Mouse (Mus musculus) CH12.LX (cell line): ENCODE results near the gene Kdm8. TPM values are rescaled to one million over a fixed set of nuclear protein-coding genes. Genes with fewer than 3 reads are reported as not detected.

Experiments used
- DNase-seq: peaks from one replicate; pipeline ENCODE4 v3.0.0-alpha.2; 2013; ENCODE audit errors: extremely low read depth
- H3K27ac ChIP-seq: 2 replicates; pipeline ENCODE4 v1.5.1; 2012; ENCODE audit warnings: low read depth, mild to moderate bottlenecking, control low read depth, moderate library complexity; ENCODE audit not compliant: insufficient read depth
- H3K27me3 ChIP-seq: replicated peaks from 2 replicates; pipeline ENCODE3; 2012; ENCODE audit warnings: inconsistent platforms
- H3K36me3 ChIP-seq, 2 experiments: replicated peaks in 1 of 2; 2 replicates each; pipeline versions ENCODE3 to v1.6.1; 2012; ENCODE audit warnings: inconsistent platforms in 1 of 2, low read length in 1 of 2, mild to moderate bottlenecking in 1 of 2, mixed read lengths in 1 of 2, moderate library complexity in 1 of 2; ENCODE audit not compliant: control insufficient read depth in 1 of 2, insufficient read depth in 1 of 2
- H3K4me1 ChIP-seq, 2 experiments: 2 replicates each; pipeline ENCODE4 v1.6.1; 2012; ENCODE audit warnings: inconsistent platforms in 1 of 2, moderate library complexity in 1 of 2; ENCODE audit not compliant: insufficient read depth in 2 of 2, control insufficient read depth in 1 of 2
- H3K4me2 ChIP-seq: 2 replicates; pipeline ENCODE4 v1.6.1; 2012; ENCODE audit warnings: low read depth, mild to moderate bottlenecking, control low read depth; ENCODE audit not compliant: poor library complexity, insufficient read depth, severe bottlenecking
- H3K4me3 ChIP-seq, 3 experiments: fragments of 150-350 bp in 1 of 3; sonication (generic) in 1 of 3; replicated peaks in 1 of 3; 2 replicates each; pipeline versions ENCODE3 to v1.5.1; 2011 to 2012; ENCODE audit warnings: low read depth in 2 of 3, low read length in 2 of 3, mild to moderate bottlenecking in 2 of 3, moderate library complexity in 2 of 3, control low read depth in 1 of 3, improper control_type of control experiment in 1 of 3, inconsistent platforms in 1 of 3, mixed read lengths in 1 of 3; ENCODE audit not compliant: poor library complexity in 1 of 3
- H3K79me2 ChIP-seq: replicated peaks from 2 replicates; pipeline ENCODE4 v1.6.1; 2012; ENCODE audit warnings: mild to moderate bottlenecking, moderate library complexity; ENCODE audit not compliant: control insufficient read depth, poor library complexity, insufficient read depth, severe bottlenecking; ENCODE audit errors: extremely low read depth
- H3K9ac ChIP-seq: 2 replicates; pipeline ENCODE4 v1.6.1; 2012; ENCODE audit warnings: low read depth, mild to moderate bottlenecking, control low read depth, moderate library complexity; ENCODE audit not compliant: insufficient read depth
- H3K9me3 ChIP-seq: replicated peaks from 2 replicates; pipeline ENCODE3; 2012; ENCODE audit warnings: low read length, inconsistent platforms, mixed read lengths
- CHD1 ChIP-seq: IDR thresholded peaks from 2 replicates; pipeline ENCODE4 v1.6.1; 2012; ENCODE audit warnings: low read depth, low read length, improper control_type of control experiment, inconsistent platforms
- CTCF ChIP-seq, 2 experiments: IDR thresholded peaks in 1 of 2; conservative IDR thresholded peaks in 1 of 2; 2 replicates each; pipeline ENCODE4 v1.5.1; 2011 to 2012; ENCODE audit warnings: low read depth in 2 of 2, low read length in 2 of 2, improper control_type of control experiment in 1 of 2, inconsistent platforms in 1 of 2, mild to moderate bottlenecking in 1 of 2, moderate library complexity in 1 of 2
- E2F4 ChIP-seq: IDR thresholded peaks from 2 replicates; pipeline ENCODE4 v1.6.1; 2011; ENCODE audit warnings: low read depth, low read length, improper control_type of control experiment; ENCODE audit not compliant: insufficient replicate concordance
- ELF1 ChIP-seq: IDR thresholded peaks from 2 replicates; pipeline ENCODE4 v1.6.1; 2014; ENCODE audit warnings: low read depth, mild to moderate bottlenecking, inconsistent platforms, low read length, improper control_type of control experiment
- EP300 ChIP-seq: IDR thresholded peaks from 2 replicates; pipeline ENCODE4 v1.6.1; 2011; ENCODE audit warnings: low read length, improper control_type of control experiment
- IRF4 ChIP-seq: IDR thresholded peaks from 2 replicates; pipeline ENCODE4 v1.6.1; 2014; ENCODE audit warnings: low read depth, mild to moderate bottlenecking, inconsistent platforms, low read length, improper control_type of control experiment
- JUN ChIP-seq: IDR thresholded peaks from 2 replicates; pipeline ENCODE4 v1.6.1; 2011; ENCODE audit warnings: low read depth, mild to moderate bottlenecking, low read length, improper control_type of control experiment, moderate library complexity; ENCODE audit not compliant: insufficient read depth
- KAT2A ChIP-seq: IDR thresholded peaks from 2 replicates; pipeline ENCODE4 v1.6.1; 2012; ENCODE audit warnings: low read length, improper control_type of control experiment, inconsistent platforms; ENCODE audit not compliant: insufficient replicate concordance
- MEF2A ChIP-seq: IDR thresholded peaks from 2 replicates; pipeline ENCODE4 v1.6.1; 2014; ENCODE audit warnings: low read depth, mild to moderate bottlenecking, inconsistent platforms, low read length, improper control_type of control experiment, borderline replicate concordance
- MXI1 ChIP-seq: IDR thresholded peaks from 2 replicates; pipeline ENCODE4 v1.6.1; 2011; ENCODE audit warnings: mild to moderate bottlenecking, low read depth, low read length, improper control_type of control experiment
- MYC ChIP-seq: IDR thresholded peaks from 2 replicates; pipeline ENCODE4 v1.6.1; 2011; ENCODE audit warnings: low read depth, mild to moderate bottlenecking, improper control_type of control experiment, low read length
- NRF1 ChIP-seq: IDR thresholded peaks from 2 replicates; pipeline ENCODE4 v1.6.1; 2014; ENCODE audit warnings: low read depth, mild to moderate bottlenecking, inconsistent platforms, low read length, improper control_type of control experiment, moderate library complexity
- PAX5 ChIP-seq: IDR thresholded peaks from 2 replicates; pipeline ENCODE4 v1.6.1; 2012; ENCODE audit warnings: low read length, inconsistent platforms, mixed read lengths
- POLR2AphosphoS2 ChIP-seq: IDR thresholded peaks from 2 replicates; pipeline ENCODE4 v1.6.1; 2011; ENCODE audit warnings: low read depth, low read length, improper control_type of control experiment
- RAD21 ChIP-seq: IDR thresholded peaks from 2 replicates; pipeline ENCODE4 v1.6.1; 2011; ENCODE audit warnings: low read depth, mild to moderate bottlenecking, low read length, improper control_type of control experiment, moderate library complexity
- RCOR1 ChIP-seq: conservative IDR thresholded peaks from 2 replicates; pipeline ENCODE4 v1.6.1; 2012; ENCODE audit warnings: low read depth, mild to moderate bottlenecking, inconsistent platforms, low read length, improper control_type of control experiment
- SMC3 ChIP-seq: IDR thresholded peaks from 2 replicates; pipeline ENCODE4 v1.6.1; 2011; ENCODE audit warnings: low read depth, low read length, improper control_type of control experiment
- TBP ChIP-seq: conservative IDR thresholded peaks from 2 replicates; pipeline ENCODE4 v1.6.1; 2011; ENCODE audit warnings: low read depth, low read length, improper control_type of control experiment
- TCF12 ChIP-seq: IDR thresholded peaks from 2 replicates; pipeline ENCODE4 v1.6.1; 2014; ENCODE audit warnings: low read depth, mild to moderate bottlenecking, inconsistent platforms, low read length, improper control_type of control experiment
- ZC3H11A ChIP-seq: IDR thresholded peaks from 2 replicates; pipeline ENCODE4 v1.6.1; 2012; ENCODE audit warnings: low read depth, mild to moderate bottlenecking, inconsistent platforms, low read length, improper control_type of control experiment
- ZKSCAN1 ChIP-seq: IDR thresholded peaks from 2 replicates; pipeline ENCODE4 v1.6.1; 2012; ENCODE audit warnings: low read depth, inconsistent platforms, low read length, improper control_type of control experiment, borderline replicate concordance
- dilution Hi-C: fragments of 300-500 bp; cut with MboI; formaldehyde crosslinking; loops from 2 replicates; pipeline ENCODE4 v1.14.3; 2020; ENCODE audit warnings: low sequenced_read_pairs; ENCODE audit not compliant: extremely low pct_unique_long_range_greater_than_20kb, extremely low pct_ligation_motif_present
- in situ Hi-C: fragments of 300-500 bp; cut with MboI; formaldehyde crosslinking; loops from 3 replicates; pipeline ENCODE4 v1.14.3; 2019; ENCODE audit warnings: low sequenced_read_pairs, low pct_ligation_motif_present, low pct_unique_long_range_greater_than_20kb, mixed read lengths
- polyA plus RNA-seq: library from polyadenylated mRNA; unstranded; fragments of >175 nt; gene quantifications from 2 replicates; pipeline ENCODE4 v1.2.1, GENCODE M21; 2012; ENCODE audit warnings: low read depth; ENCODE audit not compliant: insufficient read length
- total RNA-seq, 2 experiments: library from RNA; depleted of rRNA; stranded (reverse); fragments of 300-350 nt in 1 of 2; fragments of >200 nt in 1 of 2; gene quantifications; 2 replicates each; pipeline ENCODE4 v1.2.3; 2012 to 2014

Kdm8 gene
- total and polyA plus RNA-seq, 3 experiments, result 5.0 to 8.7 (median 6.6) TPM

DNA sequence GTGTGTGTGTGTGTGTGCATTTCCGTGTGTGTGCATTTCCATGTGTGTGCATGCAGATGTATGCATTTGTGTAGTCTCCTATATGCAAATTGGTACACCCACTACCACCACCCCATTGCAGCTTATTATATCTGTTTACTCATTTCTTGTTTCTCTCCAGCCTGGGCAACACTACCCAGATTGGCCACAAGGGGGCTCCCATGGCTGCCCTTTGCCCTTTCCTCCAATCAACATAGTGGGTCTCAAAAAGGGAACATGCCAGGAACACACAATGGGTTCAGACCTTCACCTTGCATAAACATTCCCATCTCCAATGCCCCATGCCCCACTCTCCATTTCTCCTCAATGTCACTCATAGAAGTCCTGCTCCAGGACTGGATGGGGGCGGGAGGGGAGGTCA lies 24.3 kb upstream of the Kdm8 start:
- H3K9ac ChIP-seq, result no peak overlapping the region

DNA sequence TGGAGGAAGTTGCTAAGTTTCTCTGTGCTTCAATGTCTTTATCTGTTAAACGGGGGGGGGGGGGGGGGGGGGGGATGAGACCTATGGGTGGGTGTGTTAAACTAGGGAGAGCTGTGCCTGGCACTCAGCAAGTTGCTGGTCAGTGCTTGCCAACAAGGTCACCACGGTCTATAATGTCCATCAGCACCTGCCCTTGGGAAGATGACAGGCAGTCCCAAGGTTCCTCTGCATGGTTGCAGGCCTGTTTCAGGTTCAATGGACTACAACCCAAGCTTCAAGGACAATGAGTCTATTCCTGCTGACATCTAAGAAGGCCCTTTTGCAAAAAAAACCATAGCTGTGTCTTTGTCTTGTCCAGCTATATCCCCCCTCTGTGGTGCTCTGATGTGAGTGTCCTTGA lies 22.6 kb upstream of the Kdm8 start:
- Histone ChIP-seq H3K4me3 (no peak overlapping the region), H3K36me3 (no peaks in the 10 kb centered on the region), H3K9ac (no peak overlapping the region), H3K79me2 (no peaks in the 10 kb centered on the region), H3K9me3 (peaks cover 4% of the 10 kb centered on the region), H3K27ac (no peak overlapping the region), H3K4me1 (peaks cover 0 to 17% of the 10 kb centered on the region in 2 experiments; a peak in 2 of 4 replicates), H3K4me2 (no peak overlapping the region), H3K27me3 (peaks cover 29% of the 10 kb centered on the region)
- dilution Hi-C loops (no loop called here), in situ Hi-C loops (no loop called here)
- no peak for DNase-seq
- TF ChIP-seq PAX5, result no peak
- TF ChIP-seq POLR2AphosphoS2, result no peak
- TF ChIP-seq, all 38 proteins: peak for 0

More for the DNA sequence above, 24.3 kb upstream of the Kdm8 start:
- dilution Hi-C loops, result no loop called here
- peaks cover 0 to 17% of the 10 kb centered on the region in 2 experiments; a peak in 2 of 4 replicates for H3K4me1 ChIP-seq
- in situ Hi-C loops, result no loop called here
- H3K79me2 ChIP-seq, result no peaks in the 10 kb centered on the region
- no peak overlapping the region for H3K27ac ChIP-seq
- TF ChIP-seq MYC (no peak), RAD21 (peak; percentile 86), E2F4 (no peak), ELF1 (0 out of 2 replicates have a peak, but pooled peaks have one; percentile 23), IRF4 (peak; percentile 39; the same call in 1 of the 2 replicates), RCOR1 (no peak), CTCF (conservative IDR thresholded peaks at IDR 0.05 in 1 of 2, IDR thresholded peaks at IDR 0.05 in 1 of 2; ENCODE audit: low read depth in 2 of 2, low read length in 2 of 2) (peak; percentile 92 to 95), TCF12 (no peak), NRF1 (no peak), ZC3H11A (peak; percentile 77), CHD1 (no peak), JUN (no peak), TBP (no peak), ZKSCAN1 (peak; percentile 94), KAT2A (no peak), MEF2A (peak; percentile 51; the same call in 1 of the 2 replicates), EP300 (no peak), SMC3 (peak; percentile 87), MXI1 (no peak)
- no peak overlapping the region for H3K4me2 ChIP-seq
- H3K4me3 ChIP-seq, result no peak overlapping the region
- H3K27me3 ChIP-seq, result peaks cover 45% of the 10 kb centered on the region
- H3K36me3 ChIP-seq, result no peaks in the 10 kb centered on the region
- DNase-seq, result peak; percentile 65
- H3K9me3 ChIP-seq, result peaks cover 4% of the 10 kb centered on the region
